Mouse (Mus musculus) liver, adult 2 months (tissue): ENCODE measurements around the gene Rbm34. TPM values are rescaled to one million over a fixed set of nuclear protein-coding genes. Genes with fewer than 3 reads are reported as not detected.

Source experiments
- DNase-seq: peaks from one replicate; pipeline ENCODE4 v3.0.0-alpha.2; 2011; ENCODE audit warnings: low read depth, low spot score; ENCODE audit errors: extremely low read depth
- H3K27ac ChIP-seq: fragments of 200-500 bp; replicated peaks from 2 replicates; pipeline ENCODE4 v1.5.1; 2012; ENCODE audit warnings: low read depth, mild to moderate bottlenecking, control low read depth, inconsistent platforms, low read length; ENCODE audit not compliant: insufficient read depth
- H3K27me3 ChIP-seq: fragments of 200-500 bp; 2 replicates; pipeline ENCODE4 v1.6.1; 2012; ENCODE audit warnings: mild to moderate bottlenecking, moderate library complexity, low read length, inconsistent platforms; ENCODE audit not compliant: control insufficient read depth, insufficient read depth
- H3K36me3 ChIP-seq: fragments of 200-500 bp; 2 replicates; pipeline ENCODE4 v1.6.1; 2012; ENCODE audit warnings: low read length, inconsistent platforms; ENCODE audit not compliant: control insufficient read depth, insufficient read depth
- H3K4me1 ChIP-seq: fragments of 200-500 bp; 2 replicates; pipeline ENCODE4 v1.6.1; 2011; ENCODE audit warnings: low read length; ENCODE audit not compliant: control insufficient read depth, insufficient read depth
- H3K4me3 ChIP-seq: fragments of 200-500 bp; 2 replicates; pipeline ENCODE4 v1.5.1; 2011; ENCODE audit warnings: low read depth, mild to moderate bottlenecking, control low read depth, low read length, moderate library complexity; ENCODE audit not compliant: insufficient read depth
- H3K79me2 ChIP-seq: fragments of 200-500 bp; 2 replicates; pipeline ENCODE4 v1.6.1; 2012; ENCODE audit warnings: inconsistent platforms, mild to moderate bottlenecking, low read length, moderate library complexity; ENCODE audit not compliant: control insufficient read depth, insufficient read depth
- H3K9ac ChIP-seq: fragments of 200-500 bp; 2 replicates; pipeline ENCODE4 v1.6.1; 2012; ENCODE audit warnings: low read depth, mild to moderate bottlenecking, control low read depth, inconsistent platforms, low read length
- CTCF ChIP-seq: fragments of 200-500 bp; IDR thresholded peaks from 2 replicates; pipeline ENCODE4 v1.5.1; 2011; ENCODE audit warnings: low read depth, low read length, control low read depth
- POLR2A ChIP-seq: fragments of 200-500 bp; IDR thresholded peaks from 2 replicates; pipeline ENCODE4 v1.6.1; 2011; ENCODE audit warnings: low read length, control low read depth; ENCODE audit not compliant: insufficient read depth; ENCODE audit errors: extremely low read depth
- WGBS: fragments of 180-500 bp; shearing (Covaris S2); methylation state at CpG from one replicate; pipeline ENCODE4 v1.1.7; 2018; 5-methylcytosine and 5-hydroxymethylcytosine counted together
- polyA plus RNA-seq: library from polyadenylated mRNA; depleted of rRNA; stranded (reverse); fragments of >200 nt; gene quantifications from 2 replicates; pipeline ENCODE4 v1.2.3, GENCODE M21; 2012
- total RNA-seq: library from RNA; depleted of rRNA; stranded (reverse); fragments of >200 nt; gene quantifications from 2 replicates; pipeline ENCODE4 v1.2.3, GENCODE M21; 2014

The Rbm34 gene
- total and polyA plus RNA-seq, 2 experiments: 1.5 to 6.4 TPM

DNA sequence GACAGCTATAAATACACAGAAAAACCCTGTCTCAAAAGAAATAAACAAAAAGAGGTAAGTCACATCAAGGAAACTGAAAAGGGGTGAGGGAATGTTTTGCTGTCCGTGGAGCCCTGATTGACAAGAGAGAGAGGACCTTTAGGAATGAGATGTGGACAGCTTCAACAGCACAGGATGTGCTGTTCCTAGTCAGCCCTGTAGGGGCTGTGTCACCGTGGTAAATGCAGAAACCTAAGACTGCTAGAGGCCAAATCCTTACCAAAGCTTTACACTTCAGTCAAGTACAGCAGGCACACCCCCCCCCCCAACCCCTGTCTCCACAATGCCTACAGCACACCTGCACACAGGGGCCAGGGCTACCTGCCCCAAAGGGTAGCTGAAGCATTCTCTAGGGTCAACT is 39.2 kb downstream of the Rbm34 start:
- no peak for TF ChIP-seq CTCF
- no peak for DNase-seq
- Histone ChIP-seq H3K9ac (no peak overlapping the region), H3K4me3 (no peak overlapping the region), H3K79me2 (no peaks in the 10 kb centered on the region), H3K27me3 (no peaks in the 10 kb centered on the region), H3K4me1 (peaks cover 10% of the 10 kb centered on the region), H3K36me3 (peaks cover 33% of the 10 kb centered on the region), H3K27ac (no peak overlapping the region)
- 36% methylated on average over 2 of the region's 2 CpGs for WGBS

DNA sequence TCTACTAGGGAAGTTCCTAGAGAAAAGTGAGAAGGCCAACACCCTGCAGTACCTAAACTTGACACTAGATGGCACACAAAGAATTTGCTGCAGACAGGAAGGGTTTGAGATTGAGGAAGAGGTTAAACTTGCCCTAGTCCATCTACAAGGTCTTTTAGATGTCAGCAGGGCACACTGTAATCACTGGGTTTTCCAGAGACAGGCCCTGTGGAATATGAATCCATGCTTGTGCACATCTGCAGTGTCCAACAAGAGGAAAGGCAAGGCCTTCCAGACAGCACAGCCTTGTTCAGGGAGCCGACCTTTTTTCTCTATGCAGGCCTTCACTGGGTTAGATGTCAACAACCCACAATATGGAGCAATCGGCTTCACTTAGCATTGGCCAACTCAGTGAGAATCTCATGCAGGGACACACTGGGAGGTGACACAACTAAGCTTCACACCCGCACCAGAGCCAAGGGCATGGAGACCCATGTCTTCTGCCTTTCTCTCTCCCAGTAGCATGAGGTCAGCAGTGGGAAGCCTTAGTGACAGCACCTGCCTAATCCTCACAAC is 41.2 kb downstream of the Rbm34 start:
- no peaks in the 10 kb centered on the region for H3K27me3 ChIP-seq
- WGBS: 17% methylated on average over 3 of the region's 3 CpGs
- TF ChIP-seq CTCF: 0 out of 2 replicates have a peak, but pooled peaks have one; percentile 17
- TF ChIP-seq POLR2A: no peak

DNA sequence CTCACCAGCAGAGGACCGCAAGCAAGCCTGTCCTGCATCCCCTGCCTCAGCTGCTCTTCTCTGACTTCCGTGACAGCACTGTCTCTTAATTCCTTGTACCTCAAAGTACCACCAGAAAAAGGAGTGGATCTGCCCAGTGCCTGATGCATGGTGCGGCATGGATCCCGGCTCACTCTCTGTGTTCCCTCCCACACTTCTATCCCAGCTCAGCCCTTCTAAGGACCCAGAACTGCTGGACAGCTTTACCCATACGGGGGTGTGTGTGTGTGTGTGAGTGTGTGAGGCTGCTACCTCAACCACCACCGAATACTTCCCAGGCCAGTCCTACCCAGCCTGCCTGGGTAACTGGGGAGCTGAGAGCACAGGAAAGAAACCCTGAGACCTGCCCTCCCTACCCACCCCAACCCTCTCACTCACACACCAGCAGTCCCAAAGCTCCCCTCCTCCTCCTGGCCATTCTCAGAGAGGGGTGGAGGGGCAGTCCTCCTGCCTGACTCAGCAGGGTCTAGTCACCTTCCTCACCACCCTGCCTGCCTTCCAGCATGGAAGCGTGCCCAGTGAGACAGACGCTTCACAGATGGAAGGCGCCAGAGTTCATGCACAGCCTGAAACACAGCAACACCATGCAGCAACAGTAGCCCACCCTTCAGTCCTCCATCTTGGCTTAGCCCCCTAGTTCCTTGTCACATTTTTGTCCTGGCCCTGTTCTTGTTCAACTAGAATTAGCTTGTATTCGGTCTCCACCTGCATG is 41.9 kb downstream of the Rbm34 start:
- no peak overlapping the region for H3K27ac ChIP-seq

More for the DNA sequence above, 41.2 kb downstream of the Rbm34 start:
- Histone ChIP-seq H3K36me3 (peaks cover 17% of the 10 kb centered on the region; the same call in 1 of the 2 replicates), H3K4me3 (no peak overlapping the region), H3K27ac (no peak overlapping the region), H3K9ac (no peak overlapping the region), H3K79me2 (no peaks in the 10 kb centered on the region), H3K4me1 (peaks cover 10% of the 10 kb centered on the region)
- DNase-seq: peak; percentile 76

DNA sequence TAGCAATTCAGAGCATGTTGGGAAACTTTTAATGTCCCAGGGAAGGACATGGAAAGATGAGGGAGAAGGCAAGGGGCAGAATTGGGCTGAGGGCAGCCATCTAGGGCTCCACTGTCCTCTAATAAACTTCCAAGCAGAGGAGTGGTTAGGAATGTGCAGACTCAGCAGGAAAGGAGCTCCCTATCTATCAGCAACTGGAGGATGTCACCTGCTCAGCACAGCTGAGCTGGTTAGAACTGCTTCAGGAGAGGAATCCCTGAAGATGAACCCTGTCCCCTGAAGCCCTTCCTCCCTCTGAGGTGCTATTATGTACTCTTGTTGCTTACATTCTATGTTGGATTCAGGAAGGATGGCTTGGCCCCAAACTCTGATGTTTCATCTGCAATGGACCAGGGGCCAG is 42.8 kb downstream of the Rbm34 start:
- Histone ChIP-seq H3K79me2 (no peaks in the 10 kb centered on the region), H3K36me3 (peaks cover 9% of the 10 kb centered on the region; the same call in 1 of the 2 replicates)
- no peak for DNase-seq

More for the DNA sequence above, 41.9 kb downstream of the Rbm34 start:
- H3K36me3 ChIP-seq: peaks cover 13% of the 10 kb centered on the region; the same call in 1 of the 2 replicates
- peaks cover 10% of the 10 kb centered on the region for H3K4me1 ChIP-seq
- no peak for DNase-seq
- H3K9ac ChIP-seq: no peak overlapping the region
- H3K27me3 ChIP-seq: no peaks in the 10 kb centered on the region
- no peaks in the 10 kb centered on the region for H3K79me2 ChIP-seq
- TF ChIP-seq POLR2A (no peak), CTCF (no peak)
- WGBS: 78% methylated on average over 10 of the region's 10 CpGs
- no peak overlapping the region for H3K4me3 ChIP-seq

DNA sequence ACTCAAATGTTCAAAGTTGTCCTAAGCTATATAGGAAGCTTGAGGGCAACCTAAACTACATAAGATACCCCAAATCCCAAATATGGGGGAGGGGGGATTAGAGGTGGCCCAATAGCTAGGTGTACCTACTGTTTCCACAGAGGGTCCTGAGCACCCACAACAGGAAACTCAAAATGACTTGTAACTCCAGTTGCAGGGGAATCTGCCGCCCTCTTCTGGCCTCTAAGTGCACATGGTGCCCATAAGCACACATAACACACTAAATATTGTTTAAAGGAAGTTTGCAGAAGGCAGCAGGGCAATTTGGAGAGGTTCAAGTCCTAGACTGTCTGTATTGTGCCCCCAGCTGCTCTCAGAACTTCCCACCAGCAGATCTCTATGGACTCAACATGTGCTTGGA is 43.8 kb downstream of the Rbm34 start:
- 79% methylated on average over 1 of the region's 1 CpGs for WGBS
- TF ChIP-seq CTCF (peak; percentile 35; the same call in 1 of the 2 replicates), POLR2A (no peak)
- Histone ChIP-seq H3K79me2 (no peaks in the 10 kb centered on the region), H3K27me3 (no peaks in the 10 kb centered on the region), H3K36me3 (peaks cover 6% of the 10 kb centered on the region; the same call in 1 of the 2 replicates), H3K27ac (no peak overlapping the region), H3K4me3 (no peak overlapping the region), H3K9ac (no peak overlapping the region), H3K4me1 (peaks cover 2% of the 10 kb centered on the region)
- no peak for DNase-seq

More for the DNA sequence above, 42.8 kb downstream of the Rbm34 start:
- TF ChIP-seq POLR2A: no peak
- Histone ChIP-seq H3K27ac (no peak overlapping the region), H3K9ac (no peak overlapping the region), H3K4me3 (no peak overlapping the region), H3K4me1 (peaks cover 8% of the 10 kb centered on the region), H3K27me3 (no peaks in the 10 kb centered on the region)

DNA sequence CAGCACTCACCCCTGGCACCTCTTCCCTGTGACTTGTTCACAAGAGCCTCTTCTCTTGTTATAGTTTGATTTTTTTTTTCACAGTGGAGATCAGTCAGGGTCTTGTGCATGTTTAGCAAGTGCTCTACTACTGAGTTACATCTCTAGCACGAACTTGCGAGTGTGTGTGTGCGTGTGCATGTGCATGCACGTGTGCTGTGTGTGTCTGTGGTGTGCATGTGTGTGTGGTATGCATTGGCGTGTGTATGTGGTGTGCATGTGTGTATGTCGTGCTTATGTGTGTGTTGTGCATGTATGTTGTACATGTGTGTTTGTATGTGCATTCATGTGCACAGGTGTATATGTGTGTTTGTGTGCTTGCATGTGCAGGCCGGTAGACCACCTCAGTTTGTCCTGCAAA is 47.9 kb downstream of the Rbm34 start:
- 96% methylated on average over 7 of the region's 7 CpGs for WGBS
- H3K4me1 ChIP-seq: peaks cover 4% of the 10 kb centered on the region

More for the DNA sequence above, 47.9 kb downstream of the Rbm34 start:
- TF ChIP-seq CTCF (no peak), POLR2A (no peak)
- Histone ChIP-seq H3K27me3 (no peaks in the 10 kb centered on the region), H3K4me3 (no peak overlapping the region), H3K36me3 (no peaks in the 10 kb centered on the region), H3K27ac (no peak overlapping the region), H3K79me2 (no peaks in the 10 kb centered on the region), H3K9ac (no peak overlapping the region)
- DNase-seq: no peak
